Mouse (Mus musculus) layer of hippocampus, adult 18-20 months (tissue): Measurements from ENCODE around the gene Babam1. TPM values are rescaled to one million over a fixed set of nuclear protein-coding genes. Genes with fewer than 3 reads are reported as not detected.
A peak's percentile ranks its signal among the peaks of the same experiment; 100 is the strongest.

Experiments used
- DNase-seq, 2 experiments: peaks; one replicate each; pipeline ENCODE4 v3.0.0; 2022; ENCODE audit warnings: low spot score in 2 of 2
- long read RNA-seq: library from polyadenylated mRNA; stranded (forward); transcript quantifications from one replicate; pipeline ENCODE4 v2.0.0, GENCODE M21; 2021
- total RNA-seq, 2 experiments: library from RNA; stranded (reverse); gene quantifications; 2 replicates each; pipeline ENCODE4 v1.2.3; 2021

The Babam1 gene
- total RNA-seq, result 100 to 1,000 TPM in 1 of 2 experiments, 10 to 100 TPM in 1; 94.1 to 103 TPM
- long read RNA-seq, transcript Babam1-201 (9 exons, 1,433 nt), result major isoform, 50 of 63 reads
- long read RNA-seq, partial matches to known transcripts, result 8 of 63 reads
- long read RNA-seq, other reads (novel, unspliced or antisense), result 5 of 63 reads

DNA sequence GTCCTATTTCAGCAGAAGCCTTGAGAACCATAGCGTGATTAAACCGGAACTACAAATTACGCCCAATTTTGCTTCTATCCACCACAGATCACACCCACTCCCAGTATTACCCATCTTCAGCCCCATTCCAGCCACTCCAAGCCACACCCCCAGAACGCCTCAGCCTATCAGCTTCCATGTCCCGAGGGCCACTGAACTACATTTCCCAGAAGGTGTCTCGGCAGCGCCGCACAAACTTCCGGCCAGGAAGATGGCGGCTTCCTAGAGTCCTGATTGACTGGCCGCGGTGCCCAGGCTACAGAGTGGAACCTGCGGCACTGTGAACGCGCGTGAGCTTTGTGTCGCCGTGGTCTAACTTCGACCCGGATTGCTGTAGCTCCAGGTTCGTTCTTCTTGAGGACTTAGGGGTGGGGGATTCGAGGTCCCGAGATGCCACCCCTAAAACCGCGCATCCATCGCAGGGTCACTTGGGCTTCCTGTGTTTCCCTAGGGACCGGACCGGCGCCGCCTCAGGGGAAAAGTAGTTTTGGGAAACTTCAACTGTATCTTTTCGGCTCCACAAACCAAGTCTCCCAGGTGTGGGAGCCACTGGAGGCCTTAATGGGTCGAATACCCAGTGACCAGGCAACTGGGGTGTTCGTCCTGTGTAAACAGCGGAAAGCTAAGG is at the start of gene Babam1:
TSS of gene Babam1 (plus strand) at position 223 of the 667 bp plus-strand sequence.
- peak; percentile 93 to 97 for DNase-seq

GRCm38 (mm10) chr8:71351117-71351516 is 45.5 kb upstream of the Babam1 start:
- DNase-seq, result no peak

DNA sequence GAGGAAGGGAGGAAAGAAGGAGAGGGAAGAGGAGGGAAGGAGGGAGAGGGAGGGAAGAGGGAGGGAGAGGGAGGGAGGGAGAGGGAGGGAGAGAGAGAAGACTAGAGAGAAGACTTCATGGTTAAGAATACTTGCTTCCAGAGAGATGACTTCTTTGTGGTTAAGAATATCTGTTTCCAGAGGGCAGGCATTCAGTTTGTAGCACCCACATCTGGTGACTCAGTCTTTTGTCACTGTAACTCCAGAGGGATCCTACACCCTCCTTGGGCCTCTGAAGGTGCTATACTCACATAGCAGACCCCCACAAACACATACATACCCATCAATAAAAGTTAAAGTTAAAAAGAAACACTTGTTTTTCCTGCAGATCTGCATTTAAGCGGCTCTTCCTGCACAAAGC is 45.1 kb upstream of the Babam1 start:
- no peak for DNase-seq

- no peak for DNase-seq
Observed at GRCm38 (mm10) chr8:71358026-71358425, 38.6 kb upstream of the Babam1 start.

GRCm38 (mm10) chr8:71366771-71367528 is 29.7 kb upstream of the Babam1 start, which contains the start of gene Use1:
Gene Use1 (plus strand): TSS chr8:71366848.
- DNase-seq, result peak; percentile 91 to 95

DNA sequence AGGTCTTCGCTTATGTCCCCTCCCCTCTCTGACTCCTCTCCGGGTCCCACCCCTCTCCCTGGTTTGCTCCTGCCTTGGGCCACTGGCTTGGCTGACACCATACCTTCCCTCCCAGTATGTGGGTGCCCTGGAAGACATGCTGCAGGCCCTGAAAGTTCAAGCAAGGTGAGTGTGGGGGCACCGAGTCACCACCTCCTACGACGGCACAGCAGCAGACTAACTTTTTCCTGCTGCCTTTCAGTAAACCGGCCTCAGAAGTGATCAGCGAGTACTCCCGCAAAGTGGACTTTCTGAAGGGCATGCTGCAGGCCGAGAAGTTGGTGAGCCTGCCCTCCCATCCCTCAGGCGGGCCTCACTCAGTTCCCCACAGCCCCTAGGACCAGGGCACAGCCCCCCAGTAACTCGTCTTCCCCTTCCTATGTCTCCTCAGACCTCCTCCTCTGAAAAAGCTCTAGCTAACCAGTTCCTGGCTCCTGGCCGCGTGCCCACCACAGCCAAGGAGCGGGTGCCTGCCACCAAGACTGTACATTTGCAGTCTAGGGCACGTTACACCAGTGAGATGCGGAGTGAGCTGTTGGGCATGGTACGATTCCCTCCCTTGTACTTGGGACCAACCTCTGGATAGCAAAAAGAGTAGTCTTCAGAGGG is 29.0 kb upstream of the Babam1 start:
- no peak for DNase-seq

- DNase-seq, result no peak
Observed at GRCm38 (mm10) chr8:71368366-71368765, 28.3 kb upstream of the Babam1 start.

GRCm38 (mm10) chr8:71369040-71369718 is 27.5 kb upstream of the Babam1 start:
- no peak for DNase-seq

DNA sequence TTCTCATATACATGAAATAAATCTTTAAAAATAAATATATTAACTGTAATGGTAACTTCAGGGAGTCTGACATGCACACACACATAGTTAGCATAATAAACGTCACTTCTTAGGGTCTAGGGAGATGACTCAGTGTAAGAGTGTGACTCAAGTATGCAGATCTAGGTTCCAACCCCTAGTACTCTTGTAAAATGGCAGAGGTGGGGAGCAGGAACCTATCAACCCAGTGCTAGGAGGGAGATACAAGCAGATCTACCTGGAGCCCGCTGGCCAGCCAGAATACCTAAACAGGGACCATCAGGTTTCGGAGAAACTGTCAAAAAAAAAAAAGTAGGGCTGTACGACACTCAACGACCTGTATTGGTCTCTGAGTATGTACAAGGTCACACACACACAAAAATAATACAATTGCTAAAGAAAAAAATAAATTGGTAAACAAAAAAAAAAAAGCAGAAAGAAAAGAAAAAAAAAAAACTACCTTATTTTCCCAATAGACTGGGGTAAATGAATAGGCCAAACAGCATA is 25.9 kb upstream of the Babam1 start:
- no peak for DNase-seq

- peak; percentile 97 to 99 for DNase-seq
Observed at GRCm38 (mm10) chr8:71371236-71371848, 25.3 kb upstream of the Babam1 start, which contains the start of gene Ocel1. Gene Ocel1 (plus strand): TSS chr8:71371298.

DNA sequence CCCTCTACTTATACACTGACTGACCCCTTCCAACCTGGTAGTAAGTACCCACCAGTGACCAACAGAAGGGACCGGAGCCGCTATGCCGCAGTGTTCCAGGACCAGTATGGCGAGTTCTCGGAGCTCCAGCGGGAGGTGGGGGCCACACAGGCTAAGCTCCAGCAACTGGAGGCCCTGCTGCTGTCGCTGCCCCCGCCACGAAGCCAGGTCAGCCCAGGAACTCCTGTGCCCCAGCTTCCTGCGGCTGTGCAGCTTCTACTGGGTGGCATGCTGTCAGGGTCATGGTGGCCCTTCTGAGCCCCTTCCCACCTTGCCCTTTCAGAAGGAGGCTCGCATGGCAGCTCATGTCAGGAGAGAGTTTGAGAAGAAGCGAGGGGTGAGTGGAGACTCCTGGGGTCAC is 24.2 kb upstream of the Babam1 start:
- DNase-seq, result no peak

- DNase-seq, result no peak
Observed at GRCm38 (mm10) chr8:71373000-71373399, 23.7 kb upstream of the Babam1 start.

- DNase-seq, result no peak
Observed at GRCm38 (mm10) chr8:71374616-71375206, 21.9 kb upstream of the Babam1 start.

DNA sequence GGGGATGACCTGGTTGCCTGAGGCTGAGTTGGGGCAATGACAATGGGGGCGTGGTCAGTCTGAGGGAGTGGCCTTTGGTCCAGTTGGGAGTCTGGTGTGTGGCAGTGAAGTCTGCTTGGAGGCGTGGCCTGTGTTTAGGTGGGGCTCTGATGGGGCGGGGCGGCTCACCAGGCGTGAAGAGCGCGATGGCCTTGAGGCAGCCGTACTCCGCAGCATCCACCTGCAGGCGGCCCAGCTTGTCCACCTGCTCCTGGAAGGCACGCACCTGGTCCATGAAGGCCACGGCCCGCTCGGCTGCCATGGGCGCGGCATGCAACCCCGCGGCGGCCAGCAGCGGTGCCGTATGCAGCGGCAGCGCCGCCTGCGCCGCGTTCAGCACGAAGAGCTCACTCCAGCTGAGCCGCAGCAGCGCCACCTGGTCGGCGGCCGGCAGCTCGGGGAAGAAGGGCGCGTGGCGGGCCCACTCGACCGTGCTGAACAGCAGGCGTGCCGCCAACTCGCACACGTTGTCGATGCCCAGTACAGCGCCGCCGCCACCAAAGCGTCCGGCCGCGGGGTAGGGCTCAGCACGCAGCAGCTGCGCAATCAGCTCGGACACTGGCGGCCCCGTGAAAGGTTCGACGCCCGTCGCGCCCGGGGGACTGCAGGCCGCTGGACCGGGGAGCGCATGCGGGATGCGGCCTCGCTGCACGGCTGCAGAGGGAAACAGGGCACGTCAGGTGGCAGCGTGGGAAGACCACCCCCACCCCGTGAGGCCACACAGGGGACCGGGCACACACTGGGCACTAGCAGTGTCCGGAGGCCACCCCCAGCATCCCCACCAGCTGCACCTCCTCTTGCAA is 20.9 kb upstream of the Babam1 start:
- DNase-seq, result peak in 1 of 2 experiments; percentile 46

DNA sequence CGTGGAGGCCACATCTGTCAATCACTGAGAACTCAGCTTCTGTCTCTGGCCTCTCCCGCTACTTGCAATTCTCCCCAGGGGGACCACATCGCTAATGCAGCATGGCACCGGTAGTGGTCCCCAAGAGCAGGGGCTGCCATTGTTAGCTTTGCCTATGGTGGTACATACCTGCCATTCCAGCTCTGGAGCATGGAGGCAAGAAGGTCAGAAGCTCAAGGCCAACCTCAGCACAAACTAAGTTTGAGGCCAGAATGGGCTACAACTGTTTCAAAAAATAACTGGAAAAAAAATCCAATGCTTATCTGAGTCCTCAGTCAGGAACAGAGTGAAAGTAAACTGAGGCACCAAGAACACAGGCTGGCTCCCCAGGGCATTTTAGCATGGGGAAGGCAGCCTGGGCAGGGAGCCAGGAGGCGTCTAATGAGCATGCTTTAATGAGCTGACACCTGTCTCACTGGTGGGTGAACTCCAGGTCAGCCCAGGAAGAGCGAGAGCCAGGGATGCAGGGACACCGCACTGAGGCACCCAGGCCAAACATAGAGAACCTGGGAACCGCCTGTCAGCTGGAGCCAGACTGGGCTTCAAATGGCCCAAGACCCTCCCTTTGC is 20.1 kb upstream of the Babam1 start:
- DNase-seq, result no peak

DNA sequence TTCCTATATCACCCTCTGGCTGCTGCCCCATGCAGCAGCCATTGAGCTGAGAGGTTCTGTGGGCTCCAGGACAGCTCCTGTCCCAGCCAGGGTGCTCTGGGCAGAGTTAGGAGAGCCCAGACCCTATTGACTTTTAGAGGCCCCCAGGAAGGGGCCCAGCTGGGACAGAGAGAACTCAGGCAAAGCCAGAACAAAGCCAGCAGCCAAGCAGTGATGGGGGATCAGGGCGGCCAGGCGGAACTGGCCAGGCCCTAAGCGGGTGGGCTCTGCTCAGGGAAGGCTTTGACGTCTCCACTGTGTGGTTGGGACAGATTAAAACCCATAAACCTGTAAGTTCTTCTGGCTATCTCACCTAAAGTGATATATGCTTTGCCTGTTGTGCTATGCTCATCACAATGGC is 17.7 kb upstream of the Babam1 start:
- DNase-seq, result no peak

GRCm38 (mm10) chr8:71379512-71380075 is 17.1 kb upstream of the Babam1 start:
- DNase-seq, result no peak
